Mouse (Mus musculus): Measurements from ENCODE around the gene Cemip2. TPM values are rescaled to one million over a fixed set of nuclear protein-coding genes. Genes with fewer than 3 reads are reported as not detected.

Gene Cemip2
- total RNA-seq, 2 experiments from 2014 or later: 17.2 TPM

GRCm38 (mm10) chr19:21796333-21796732, 18.2 kb downstream of the Cemip2 start:
- DNase-seq (ENCODE audit: extremely low spot score in 1 of 2, low spot score in 2 of 2): no peak
- intact Hi-C loops (cut with DNase I): no loop called here

- no peak for DNase-seq (ENCODE audit: extremely low spot score in 1 of 2, low spot score in 2 of 2)
- intact Hi-C loops (cut with DNase I): no loop called here
These were observed 20.6 kb downstream of the Cemip2 start for GRCm38 (mm10) chr19:21798700-21799099.

GRCm38 (mm10) chr19:21799410-21800373, 21.6 kb downstream of the Cemip2 start:
- intact Hi-C loops (cut with DNase I): no loop called here
- no peak for DNase-seq (ENCODE audit: extremely low spot score in 1 of 2, low spot score in 2 of 2)

- intact Hi-C loops (cut with DNase I): no loop called here
- DNase-seq (ENCODE audit: extremely low spot score in 1 of 2, low spot score in 2 of 2): no peak
These were observed 26.3 kb downstream of the Cemip2 start for GRCm38 (mm10) chr19:21804488-21804887.

- no peak for DNase-seq (ENCODE audit: extremely low spot score in 1 of 2, low spot score in 2 of 2)
- intact Hi-C loops (cut with DNase I): no loop called here
These were observed 27.2 kb downstream of the Cemip2 start for GRCm38 (mm10) chr19:21805305-21805704.

- intact Hi-C loops (cut with DNase I): no loop called here
- DNase-seq (ENCODE audit: extremely low spot score in 1 of 2, low spot score in 2 of 2): no peak
These were observed 32.0 kb downstream of the Cemip2 start for GRCm38 (mm10) chr19:21810135-21810534.

- DNase-seq (ENCODE audit: extremely low spot score in 1 of 2, low spot score in 2 of 2): no peak
- intact Hi-C loops (cut with DNase I): no loop called here
These were observed 35.4 kb downstream of the Cemip2 start for GRCm38 (mm10) chr19:21813560-21813959.

GRCm38 (mm10) chr19:21814433-21815020, 36.4 kb downstream of the Cemip2 start:
- intact Hi-C loops (cut with DNase I): no loop called here
- DNase-seq (ENCODE audit: extremely low spot score in 1 of 2, low spot score in 2 of 2): peak in 1 of 2 experiments; percentile 38

GRCm38 (mm10) chr19:21816260-21816659, 38.1 kb downstream of the Cemip2 start:
- no peak for DNase-seq (ENCODE audit: extremely low spot score in 1 of 2, low spot score in 2 of 2)
- intact Hi-C loops (cut with DNase I): no loop called here

GRCm38 (mm10) chr19:21818021-21818725, 40.0 kb downstream of the Cemip2 start:
- intact Hi-C loops (cut with DNase I): no loop called here
- no peak for DNase-seq (ENCODE audit: extremely low spot score in 1 of 2, low spot score in 2 of 2)

- peak in 1 of 2 experiments; percentile 30 for DNase-seq (ENCODE audit: extremely low spot score in 1 of 2, low spot score in 2 of 2)
- intact Hi-C loops (cut with DNase I): no loop called here
These were observed 41.4 kb downstream of the Cemip2 start for GRCm38 (mm10) chr19:21819585-21819984.

GRCm38 (mm10) chr19:21820126-21820525, 42.0 kb downstream of the Cemip2 start:
- DNase-seq (ENCODE audit: extremely low spot score in 1 of 2, low spot score in 2 of 2): no peak
- intact Hi-C loops (cut with DNase I): loop anchor here (10.0 kb wide), 1 partner anchor 485 kb away; no protein-coding TSS in a partner anchor

GRCm38 (mm10) chr19:21821877-21822276, 43.7 kb downstream of the Cemip2 start:
- no peak for DNase-seq (ENCODE audit: extremely low spot score in 1 of 2, low spot score in 2 of 2)
- intact Hi-C loops (cut with DNase I): loop anchor here (10.0 kb wide), 1 partner anchor 483 kb away; no protein-coding TSS in a partner anchor

- DNase-seq (ENCODE audit: extremely low spot score in 1 of 2, low spot score in 2 of 2): no peak
- intact Hi-C loops (cut with DNase I): loop anchor here (10.0 kb wide), 1 partner anchor 481 kb away; no protein-coding TSS in a partner anchor
These were observed 46.0 kb downstream of the Cemip2 start for GRCm38 (mm10) chr19:21824146-21824545.

- DNase-seq (ENCODE audit: extremely low spot score in 1 of 2, low spot score in 2 of 2): no peak
- intact Hi-C loops (cut with DNase I): loop anchor here (10.0 kb wide), 1 partner anchor 479 kb away; no protein-coding TSS in a partner anchor
These were observed 47.2 kb downstream of the Cemip2 start for GRCm38 (mm10) chr19:21825128-21825885.

- no peak for DNase-seq (ENCODE audit: extremely low spot score in 1 of 2, low spot score in 2 of 2)
- intact Hi-C loops (cut with DNase I): no loop called here
These were observed 55.4 kb downstream of the Cemip2 start for GRCm38 (mm10) chr19:21833416-21833992.

GRCm38 (mm10) chr19:21834952-21835351, 56.8 kb downstream of the Cemip2 start:
- no peak for DNase-seq (ENCODE audit: extremely low spot score in 1 of 2, low spot score in 2 of 2)
- intact Hi-C loops (cut with DNase I): no loop called here

- intact Hi-C loops (cut with DNase I): no loop called here
- no peak for DNase-seq (ENCODE audit: extremely low spot score in 1 of 2, low spot score in 2 of 2)
These were observed 72.6 kb downstream of the Cemip2 start for GRCm38 (mm10) chr19:21850721-21851120.

Data from left cerebral cortex, postnatal 10 days (tissue).